Mouse (Mus musculus) heart, postnatal 0 days (tissue): ENCODE data around the gene Pcbd2. TPM values are rescaled to one million over a fixed set of nuclear protein-coding genes. Genes with fewer than 3 reads are reported as not detected.
"Not testable (repeated sequence)": the region's sequence is repeated elsewhere in the genome, so short reads cannot be mapped to it uniquely, and the experiment has no call there.

Source experiments
- ATAC-seq: fragments of 200-750 bp; cut with Nextera tagmentation; 2 replicates; pipeline ENCODE4 v1.8.0; 2017; ENCODE audit warnings: low read depth, moderate number of reproducible peaks, moderate library complexity; ENCODE audit not compliant: insufficient read depth
- DNase-seq: peaks from one replicate; pipeline ENCODE4 v3.0.0-alpha.2; 2016; ENCODE audit warnings: low spot score
- H3K27ac ChIP-seq: fragments of 300-500 bp; sonication (generic); 2 replicates; pipeline ENCODE4 v1.5.1; 2014; ENCODE audit warnings: low read depth, mild to moderate bottlenecking
- H3K27me3 ChIP-seq: fragments of 300-500 bp; sonication (generic); 2 replicates; pipeline ENCODE4 v1.6.1; 2014; ENCODE audit warnings: low read length, mixed read lengths; ENCODE audit not compliant: control insufficient read depth, insufficient read depth
- H3K36me3 ChIP-seq: fragments of 300-500 bp; sonication (generic); replicated peaks from 2 replicates; pipeline ENCODE4 v1.6.1; 2014; ENCODE audit warnings: low read length, mixed read lengths; ENCODE audit not compliant: control insufficient read depth, insufficient read depth
- H3K4me1 ChIP-seq: fragments of 300-500 bp; sonication (generic); 2 replicates; pipeline ENCODE4 v1.6.1; 2014; ENCODE audit warnings: antibody characterized with exemption; ENCODE audit not compliant: control insufficient read depth, insufficient read depth
- H3K4me2 ChIP-seq: fragments of 300-500 bp; sonication (generic); 2 replicates; pipeline ENCODE4 v1.6.1; 2014; ENCODE audit warnings: low read depth, mild to moderate bottlenecking, low read length, moderate library complexity
- H3K4me3 ChIP-seq: fragments of 300-500 bp; sonication (generic); 2 replicates; pipeline ENCODE4 v1.5.1; 2014; ENCODE audit warnings: low read depth, low read length
- H3K9ac ChIP-seq: fragments of 300-500 bp; sonication (generic); replicated peaks from 2 replicates; pipeline ENCODE4 v1.6.1; 2014; ENCODE audit warnings: low read depth, low read length, mixed read lengths
- H3K9me3 ChIP-seq: fragments of 300-500 bp; sonication (generic); replicated peaks from 2 replicates; pipeline ENCODE4 v1.6.1; 2016; ENCODE audit warnings: low read length; ENCODE audit not compliant: control insufficient read depth
- CTCF ChIP-seq: IDR thresholded peaks from 2 replicates; pipeline ENCODE4 v1.5.1; 2016; ENCODE audit warnings: antibody characterized with exemption, control low read depth, low read depth
- EP300 ChIP-seq: IDR thresholded peaks from 2 replicates; pipeline ENCODE4 v1.6.1; 2016; ENCODE audit warnings: antibody characterized with exemption, low read depth
- WGBS: fragments of 180-500 bp; shearing (Covaris S2); extraction: QIAGEN DNeasy Blood & Tissue Kit; methylation state at CpG from one replicate; pipeline ENCODE4 v1.1.7; 2014; 5-methylcytosine and 5-hydroxymethylcytosine counted together
- polyA plus RNA-seq: library from polyadenylated mRNA; unstranded; fragments of >200 nt; fragmentation: Nextera tagmentation; extraction: Ambion mirVana; gene quantifications from 2 replicates; pipeline ENCODE4 v1.2.1, GENCODE M21; 2015
- total RNA-seq: library from RNA; depleted of rRNA; stranded (reverse); fragments of >200 nt; gene quantifications from 2 replicates; pipeline ENCODE4 v1.2.3, GENCODE M21; 2014; ENCODE audit warnings: low replicate concordance

Pcbd2 gene
- total and polyA plus RNA-seq, 2 experiments from 2014 or later, result 12.1 to 54.7 TPM

GRCm38 (mm10) chr13:55692535-55693242 is 34.5 kb upstream of the Pcbd2 start, which contains the start of gene B230219D22Rik:
Gene B230219D22Rik (plus strand): TSS chr13:55693124.
- Histone ChIP-seq H3K4me3 (peak within 1 kb of the TSS; percentile 97), H3K9me3 (no peaks in the 10 kb centered on the region), H3K4me1 (peaks cover 22% of the 10 kb centered on the region), H3K36me3 (no peaks in the 10 kb centered on the region), H3K27me3 (no peaks in the 10 kb centered on the region), H3K9ac (peak within 1 kb of the TSS; percentile 99), H3K27ac (peak within 1 kb of the TSS; percentile 98), H3K4me2 (peak within 1 kb of the TSS; percentile 67)
- TF ChIP-seq CTCF, result no peak; the same call in 1 of the 2 replicates
- peak; percentile 83 for TF ChIP-seq EP300
- ATAC-seq, result peak; percentile 98
- 2% methylated on average over 49 of the region's 51 CpGs for WGBS
- peak; percentile 93 for DNase-seq

GRCm38 (mm10) chr13:55693243-55693721 is 33.9 kb upstream of the Pcbd2 start:
- peak; percentile 24 for DNase-seq
- Histone ChIP-seq H3K4me2 (peak overlapping the region; percentile 67), H3K9ac (peak overlapping the region; percentile 99), H3K9me3 (no peaks in the 10 kb centered on the region), H3K27me3 (no peaks in the 10 kb centered on the region), H3K36me3 (peaks cover 2% of the 10 kb centered on the region; the same call in 1 of the 2 replicates), H3K4me3 (peak overlapping the region; percentile 97), H3K4me1 (peaks cover 22% of the 10 kb centered on the region), H3K27ac (peak overlapping the region; percentile 98)
- WGBS, result under 1% methylated on average over 51 of the region's 70 CpGs
- no peak for TF ChIP-seq CTCF
- TF ChIP-seq EP300, result no peak
- peak; percentile 65 for ATAC-seq

DNA sequence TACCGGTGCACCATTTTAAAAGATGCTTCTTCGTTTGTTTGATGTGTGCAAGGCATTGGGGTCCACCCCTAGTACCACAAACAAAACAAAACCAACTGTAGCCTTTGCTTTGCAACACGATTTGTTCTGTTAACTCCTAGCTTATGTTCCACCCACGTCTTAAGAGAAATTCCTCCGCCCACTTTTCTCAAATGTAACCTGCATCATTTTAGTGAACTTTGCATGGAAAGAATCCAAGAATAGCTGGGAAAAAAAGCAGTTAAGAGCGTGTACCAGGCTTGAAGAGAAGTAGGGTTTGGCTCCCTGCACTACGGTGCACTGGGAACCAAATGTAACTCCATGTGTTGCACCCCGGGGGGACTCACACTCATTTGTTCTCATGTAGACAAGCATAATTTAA is 33.1 kb upstream of the Pcbd2 start:
- peaks cover 22% of the 10 kb centered on the region for H3K4me1 ChIP-seq
- peak overlapping the region; percentile 67 for H3K4me2 ChIP-seq
- H3K4me3 ChIP-seq, result peak overlapping the region; percentile 97
- DNase-seq, result no peak
- no peaks in the 10 kb centered on the region for H3K27me3 ChIP-seq
- peak overlapping the region; percentile 99 for H3K9ac ChIP-seq
- H3K9me3 ChIP-seq, result no peaks in the 10 kb centered on the region
- no peak for TF ChIP-seq EP300
- no peak for TF ChIP-seq CTCF
- ATAC-seq, result no peak
- no peak overlapping the region for H3K27ac ChIP-seq
- H3K36me3 ChIP-seq, result peaks cover 10% of the 10 kb centered on the region
- 11% methylated on average over 8 of the region's 8 CpGs for WGBS

DNA sequence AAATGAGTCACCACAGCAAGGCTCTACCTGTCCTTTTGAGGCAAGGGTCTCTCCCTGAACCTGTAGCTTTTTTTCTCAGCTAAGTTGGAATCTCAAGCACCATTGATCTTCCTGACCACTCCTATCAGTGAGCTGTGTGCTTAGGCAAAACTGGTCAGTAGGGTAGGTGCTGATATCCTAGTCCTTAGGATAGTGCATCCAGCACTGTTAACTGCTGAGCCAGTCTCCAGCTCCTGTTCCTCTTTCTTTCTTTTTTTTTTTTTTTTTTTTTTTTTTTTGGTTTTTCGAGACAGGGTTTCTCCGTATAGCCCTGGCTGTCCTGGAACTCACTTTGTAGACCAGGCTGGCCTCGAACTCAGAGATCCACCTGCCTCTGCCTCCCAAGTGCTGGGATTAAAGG is 31.2 kb upstream of the Pcbd2 start:
- ATAC-seq, H3K27me3 ChIP-seq, H3K4me3 ChIP-seq, H3K4me2 ChIP-seq, DNase-seq, H3K9me3 ChIP-seq, H3K27ac ChIP-seq, H3K9ac ChIP-seq: not testable (repeated sequence)
- WGBS, result no CpG with 5 or more reads among the region's 3 CpGs
- peaks cover 26% of the 10 kb centered on the region for H3K36me3 ChIP-seq
- peaks cover 22% of the 10 kb centered on the region for H3K4me1 ChIP-seq

- H3K4me2 ChIP-seq, result no peak overlapping the region
- H3K9ac ChIP-seq, result no peak overlapping the region
- no peak overlapping the region for H3K27ac ChIP-seq
- ATAC-seq, result no peak
- no peak for DNase-seq
- 75% methylated on average over 4 of the region's 4 CpGs for WGBS
- TF ChIP-seq CTCF, result no peak
- no peak for TF ChIP-seq EP300
- peaks cover 37% of the 10 kb centered on the region for H3K36me3 ChIP-seq
- H3K27me3 ChIP-seq, result no peaks in the 10 kb centered on the region
- 0 out of 2 replicates have a peak, but pooled peaks cover 5% of the 10 kb centered on the region for H3K4me1 ChIP-seq
- no peaks in the 10 kb centered on the region for H3K9me3 ChIP-seq
- no peak overlapping the region for H3K4me3 ChIP-seq
Measured at GRCm38 (mm10) chr13:55704301-55704700, 22.9 kb upstream of the Pcbd2 start.
